Mouse (Mus musculus) embryonic fibroblast, embryonic 13.5 days (primary cell): ENCODE data around the gene Cul7. TPM values are rescaled to one million over a fixed set of nuclear protein-coding genes. Genes with fewer than 3 reads are reported as not detected.

ENCODE experiments used
- H3K27ac ChIP-seq: 2 replicates; pipeline ENCODE4 v1.5.1; 2012; ENCODE audit warnings: low read length, control low read depth, inconsistent platforms; ENCODE audit not compliant: insufficient read depth
- H3K4me1 ChIP-seq: 2 replicates; pipeline ENCODE4 v1.6.1; 2011; ENCODE audit warnings: low read length; ENCODE audit not compliant: control insufficient read depth, insufficient read depth
- H3K4me3 ChIP-seq: 2 replicates; pipeline ENCODE4 v1.5.1; 2011; ENCODE audit warnings: mild to moderate bottlenecking, control low read depth, low read length; ENCODE audit not compliant: insufficient read depth
- CTCF ChIP-seq: IDR thresholded peaks from 2 replicates; pipeline ENCODE4 v1.5.1; 2011; ENCODE audit warnings: mild to moderate bottlenecking, control low read depth, low read length, moderate library complexity, borderline replicate concordance; ENCODE audit not compliant: insufficient read depth
- POLR2A ChIP-seq: IDR thresholded peaks from 2 replicates; pipeline ENCODE4 v1.6.1; 2011; ENCODE audit warnings: low read depth, mild to moderate bottlenecking, control low read depth, low read length, moderate library complexity
- polyA plus RNA-seq: library from polyadenylated mRNA; stranded (reverse); fragments of >200 nt; gene quantifications from 2 replicates; pipeline ENCODE4 v1.2.4, GENCODE M21; 2011; ENCODE audit warnings: low read depth; ENCODE audit not compliant: missing spikeins, insufficient read length

Gene Cul7
- polyA plus RNA-seq, 1 experiment: 63.6 TPM

- no peak for TF ChIP-seq CTCF
- TF ChIP-seq POLR2A: no peak
- Histone ChIP-seq H3K4me1 (no peaks in the 10 kb centered on the region), H3K4me3 (no peak overlapping the region), H3K27ac (no peak overlapping the region)
Observed at GRCm38 (mm10) chr17:46662730-46663129, 12.6 kb downstream of the Cul7 start.

GRCm38 (mm10) chr17:46667712-46668111, 17.6 kb downstream of the Cul7 start:
- Histone ChIP-seq H3K4me1 (no peaks in the 10 kb centered on the region), H3K4me3 (no peak overlapping the region), H3K27ac (no peak overlapping the region)
- TF ChIP-seq CTCF: no peak
- TF ChIP-seq POLR2A: no peak

- no peak for TF ChIP-seq CTCF
- TF ChIP-seq POLR2A: no peak
- Histone ChIP-seq H3K4me1 (peaks cover 5% of the 10 kb centered on the region), H3K27ac (no peak overlapping the region), H3K4me3 (no peak overlapping the region)
Observed at GRCm38 (mm10) chr17:46669911-46670310, 19.8 kb downstream of the Cul7 start.

- Histone ChIP-seq H3K4me1 (peaks cover 8% of the 10 kb centered on the region), H3K27ac (peak within 1 kb of the TSS; percentile 84), H3K4me3 (peak within 1 kb of the TSS; percentile 75)
- TF ChIP-seq CTCF (no peak), POLR2A (peak; percentile 86)
Observed at GRCm38 (mm10) chr17:46673850-46674529, 23.9 kb downstream of the Cul7 start, which contains the start of gene Rrp36. Rrp36 (minus strand) TSS chr17:46674352.

- H3K4me3 ChIP-seq: no peak overlapping the region
- TF ChIP-seq POLR2A (no peak), CTCF (no peak)
Observed at GRCm38 (mm10) chr17:46674530-46675283, 24.6 kb downstream of the Cul7 start.

GRCm38 (mm10) chr17:46678416-46678815, 28.3 kb downstream of the Cul7 start, which contains the start of gene Mea1:
Mea1 (plus strand) TSS chr17:46678793.
- H3K27ac ChIP-seq: peak within 1 kb of the TSS; percentile 4; the same call in 1 of the 2 replicates
- peaks cover 8% of the 10 kb centered on the region for H3K4me1 ChIP-seq
- TF ChIP-seq POLR2A (no peak), CTCF (no peak)
- H3K4me3 ChIP-seq: peak within 1 kb of the TSS; percentile 84

More at GRCm38 (mm10) chr17:46674530-46675283, 24.6 kb downstream of the Cul7 start:
- Histone ChIP-seq H3K4me1 (peaks cover 8% of the 10 kb centered on the region), H3K27ac (peak overlapping the region; percentile 83)

- TF ChIP-seq CTCF (no peak), POLR2A (no peak)
- H3K27ac ChIP-seq: peak overlapping the region; percentile 4; the same call in 1 of the 2 replicates
- H3K4me3 ChIP-seq: peak overlapping the region; percentile 84
- H3K4me1 ChIP-seq: peaks cover 8% of the 10 kb centered on the region
Observed at GRCm38 (mm10) chr17:46678911-46679310, 28.8 kb downstream of the Cul7 start.

- H3K4me1 ChIP-seq: peaks cover 2% of the 10 kb centered on the region; the same call in 1 of the 2 replicates
- peak overlapping the region; percentile 62 for H3K27ac ChIP-seq
- H3K4me3 ChIP-seq: peak overlapping the region; percentile 84
- peak; percentile 44; the same call in 1 of the 2 replicates for TF ChIP-seq POLR2A
- TF ChIP-seq CTCF: no peak
Observed at GRCm38 (mm10) chr17:46679843-46680759, 30.0 kb downstream of the Cul7 start.

- peak within 1 kb of the TSS; percentile 84 for H3K4me3 ChIP-seq
- TF ChIP-seq CTCF (no peak), POLR2A (peak; percentile 68)
- peak within 1 kb of the TSS; percentile 62 for H3K27ac ChIP-seq
- no peaks in the 10 kb centered on the region for H3K4me1 ChIP-seq
Observed at GRCm38 (mm10) chr17:46680760-46681373, 30.7 kb downstream of the Cul7 start, which contains the start of gene Klhdc3. Klhdc3 (minus strand) TSS chr17:46680914.
